In genomic region chr2:106821883-106822282, GRCm38 (mm10) we compare ENCODE assay signal across 14 mouse cellular contexts.
A peak's percentile ranks its signal among the peaks of the same experiment; 100 is the strongest.
DNase-seq lines count a peak whose midpoint lies in the region; ATAC-seq and TF ChIP-seq lines count a peak whose summit lies in the region.
"Had no signal": no experiment of that assay in that cellular context is flagged by ENCODE, and none has a peak within 500 bp of the region (broad histone marks: within the 10 kb centered on the region; RNA-seq: fewer than 3 reads in every experiment).

No protein-coding gene starts in this region.

- WGBS in intestine, embryonic 16.5 days, result 48% methylated on average over 6 of the region's 6 CpGs
- WGBS in intestine, postnatal 0 days, result 62% methylated on average over 6 of the region's 6 CpGs
- WGBS in midbrain, embryonic 11.5 days, result 56% methylated on average over 6 of the region's 6 CpGs
- 46% methylated on average over 6 of the region's 6 CpGs for WGBS in midbrain, embryonic 10.5 days
- 28% methylated on average over 6 of the region's 6 CpGs for WGBS in forebrain, embryonic 13.5 days
- WGBS in limb, embryonic 12.5 days, result 56% methylated on average over 6 of the region's 6 CpGs

- no peaks in the 10 kb centered on the region for H3K4me1 ChIP-seq in intestine, embryonic 16.5 days (ENCODE audit: control insufficient read depth, insufficient read depth, low read length)
- no peaks in the 10 kb centered on the region for H3K4me1 ChIP-seq in intestine, postnatal 0 days (replicated peaks; ENCODE audit: control insufficient read depth, insufficient read depth, low read length)
- H3K4me1 ChIP-seq in midbrain, embryonic 11.5 days (ENCODE audit: control insufficient read depth, insufficient read depth, low read length), result peaks cover 13% of the 10 kb centered on the region
- peaks cover 27% of the 10 kb centered on the region for H3K4me1 ChIP-seq in midbrain, embryonic 10.5 days
- peaks cover 29% of the 10 kb centered on the region for H3K4me1 ChIP-seq in forebrain, embryonic 13.5 days
- H3K4me1 ChIP-seq in limb, embryonic 12.5 days (replicated peaks), result peaks cover 24% of the 10 kb centered on the region

- H3K9me3 ChIP-seq in intestine, embryonic 16.5 days (ENCODE audit: control insufficient read depth, low read length), result no peaks in the 10 kb centered on the region
- H3K9me3 ChIP-seq in intestine, postnatal 0 days (ENCODE audit: control insufficient read depth), result no peaks in the 10 kb centered on the region
- H3K9me3 ChIP-seq in midbrain, embryonic 11.5 days (ENCODE audit: control insufficient read depth, low read length), result no peaks in the 10 kb centered on the region
- no peaks in the 10 kb centered on the region for H3K9me3 ChIP-seq in midbrain, embryonic 10.5 days (replicated peaks)
- H3K9me3 ChIP-seq in forebrain, embryonic 13.5 days (replicated peaks), result no peaks in the 10 kb centered on the region
- H3K9me3 ChIP-seq in limb, embryonic 12.5 days, result no peaks in the 10 kb centered on the region
- H3K9me3 ChIP-seq: heart, embryonic 12.5 days had no signal

- no peak overlapping the region for H3K4me2 ChIP-seq in intestine, embryonic 16.5 days (ENCODE audit: low read depth, low read length)
- no peak overlapping the region for H3K4me2 ChIP-seq in intestine, postnatal 0 days (replicated peaks; ENCODE audit: low read depth)
- no peak overlapping the region for H3K4me2 ChIP-seq in midbrain, embryonic 11.5 days
- no peak overlapping the region for H3K4me2 ChIP-seq in forebrain, embryonic 13.5 days
- no peak overlapping the region for H3K4me2 ChIP-seq in limb, embryonic 12.5 days
- H3K4me2 ChIP-seq: heart, embryonic 12.5 days had no signal

- no peak overlapping the region for H3K9ac ChIP-seq in intestine, embryonic 16.5 days (ENCODE audit: low read depth, low read length)
- no peak overlapping the region for H3K9ac ChIP-seq in intestine, postnatal 0 days (ENCODE audit: low read depth, low read length)
- H3K9ac ChIP-seq in midbrain, embryonic 11.5 days (ENCODE audit: low read length), result no peak overlapping the region
- H3K9ac ChIP-seq in forebrain, embryonic 13.5 days, result peak overlapping the region; percentile 39
- H3K9ac ChIP-seq in limb, embryonic 12.5 days (replicated peaks), result no peak overlapping the region
- H3K9ac ChIP-seq: heart, embryonic 12.5 days had no signal

- H3K36me3 ChIP-seq in intestine, embryonic 16.5 days (ENCODE audit: control insufficient read depth, insufficient read depth, low read length), result no peaks in the 10 kb centered on the region
- H3K36me3 ChIP-seq in intestine, postnatal 0 days (ENCODE audit: control insufficient read depth, insufficient read depth), result no peaks in the 10 kb centered on the region
- H3K36me3 ChIP-seq in midbrain, embryonic 11.5 days (ENCODE audit: control insufficient read depth, insufficient read depth, low read length), result no peaks in the 10 kb centered on the region
- no peaks in the 10 kb centered on the region for H3K36me3 ChIP-seq in midbrain, embryonic 10.5 days
- peaks cover 3% of the 10 kb centered on the region; the same call in 1 of the 2 replicates for H3K36me3 ChIP-seq in forebrain, embryonic 13.5 days (ENCODE audit: poor library complexity, severe bottlenecking)
- H3K36me3 ChIP-seq in limb, embryonic 12.5 days, result no peaks in the 10 kb centered on the region; the same call in 1 of the 2 replicates

- DNase-seq in midbrain, embryonic 11.5 days (ENCODE audit: low spot score, missing footprints), result no peak
- no peak for DNase-seq in midbrain, embryonic 10.5 days (ENCODE audit: low spot score)
- DNase-seq in layer of hippocampus, postnatal 36 days, result no peak
- DNase-seq: adrenal gland, postnatal 14 days; cerebellum, postnatal 14 days; heart, postnatal 4 days; kidney, postnatal 10 days; lung, postnatal 14 days had no signal

- ATAC-seq in intestine, embryonic 16.5 days, result no peak
- no peak for ATAC-seq in intestine, postnatal 0 days
- ATAC-seq in midbrain, embryonic 11.5 days (ENCODE audit: low FRiP score), result peak; percentile 4; the same call in 1 of the 2 replicates
- no peak for ATAC-seq in forebrain, embryonic 13.5 days
- no peak for ATAC-seq in limb, embryonic 12.5 days (ENCODE audit: insufficient number of reproducible peaks, insufficient read depth, low FRiP score, low TSS enrichment, low read depth)
- ATAC-seq in megakaryocyte progenitor cell, adult 5-6 weeks (replicated peaks; ENCODE audit: poor library complexity), result no peak

- H3K4me3 ChIP-seq in intestine, embryonic 16.5 days (ENCODE audit: low read length), result no peak overlapping the region
- no peak overlapping the region for H3K4me3 ChIP-seq in intestine, postnatal 0 days (ENCODE audit: low read depth, low read length)
- no peak overlapping the region for H3K4me3 ChIP-seq in midbrain, embryonic 11.5 days (ENCODE audit: low read depth, low read length)
- H3K4me3 ChIP-seq in midbrain, embryonic 10.5 days, result no peak overlapping the region
- H3K4me3 ChIP-seq in forebrain, embryonic 13.5 days, result no peak overlapping the region
- no peak overlapping the region for H3K4me3 ChIP-seq in limb, embryonic 12.5 days (replicated peaks)
- H3K4me3 ChIP-seq: heart, embryonic 12.5 days had no signal

- H3K27me3 ChIP-seq in intestine, embryonic 16.5 days (replicated peaks; ENCODE audit: control insufficient read depth, insufficient read depth, low read length), result no peaks in the 10 kb centered on the region
- no peaks in the 10 kb centered on the region for H3K27me3 ChIP-seq in intestine, postnatal 0 days (replicated peaks; ENCODE audit: control insufficient read depth, insufficient read depth, low read length)
- no peaks in the 10 kb centered on the region for H3K27me3 ChIP-seq in midbrain, embryonic 11.5 days (ENCODE audit: control insufficient read depth, insufficient read depth, low read length)
- no peaks in the 10 kb centered on the region; the same call in 1 of the 2 replicates for H3K27me3 ChIP-seq in midbrain, embryonic 10.5 days (ENCODE audit: low read depth, poor library complexity, severe bottlenecking)
- H3K27me3 ChIP-seq in forebrain, embryonic 13.5 days, result no peaks in the 10 kb centered on the region
- no peaks in the 10 kb centered on the region for H3K27me3 ChIP-seq in limb, embryonic 12.5 days
- H3K27me3 ChIP-seq: heart, embryonic 12.5 days had no signal

- TF ChIP-seq CTCF in intestine, postnatal 0 days (IDR thresholded peaks at IDR 0.05; ENCODE audit: low read depth), result no peak

- peak overlapping the region; percentile 6; the same call in 1 of the 2 replicates for H3K27ac ChIP-seq in intestine, embryonic 16.5 days (ENCODE audit: low read length)
- no peak overlapping the region for H3K27ac ChIP-seq in intestine, postnatal 0 days (ENCODE audit: low read depth, low read length)
- H3K27ac ChIP-seq in midbrain, embryonic 11.5 days (ENCODE audit: low read depth, low read length), result no peak overlapping the region
- no peak overlapping the region for H3K27ac ChIP-seq in midbrain, embryonic 10.5 days (replicated peaks)
- peak overlapping the region; percentile 42; the same call in 1 of the 2 replicates for H3K27ac ChIP-seq in forebrain, embryonic 13.5 days
- H3K27ac ChIP-seq in limb, embryonic 12.5 days, result 0 out of 2 replicates have a peak overlapping the region, but pooled peaks have one; percentile 26

Comparison
In these comparisons a context has a peak if more than half of its experiments do, and no peak if none do; other contexts are left out.
1. H3K27ac ChIP-seq: peak in intestine, embryonic 16.5 days (single experiment), forebrain, embryonic 13.5 days (single experiment) and limb, embryonic 12.5 days (single experiment); none in intestine, postnatal 0 days (single experiment), midbrain, embryonic 11.5 days (single experiment) and midbrain, embryonic 10.5 days (single experiment).